9 mouse cellular contexts compared by ENCODE assay signal in genomic region chr2:38826189-38826588, GRCm38 (mm10).
A peak's percentile ranks its signal among the peaks of the same experiment; 100 is the strongest.
DNase-seq lines count a peak whose midpoint lies in the region; ATAC-seq and TF ChIP-seq lines count a peak whose summit lies in the region.
"Had no signal": no experiment of that assay in that cellular context is flagged by ENCODE, and none has a peak within 500 bp of the region (broad histone marks: within the 10 kb centered on the region; RNA-seq: fewer than 3 reads in every experiment).

No protein-coding gene starts in this region.

- DNase-seq in forebrain, embryonic 10.5 days (ENCODE audit: extremely low spot score, low spot score), result no peak
- no peak for DNase-seq in forebrain, embryonic 11.5 days (ENCODE audit: low spot score)
- no peak for DNase-seq in urinary bladder, postnatal 36 days (ENCODE audit: low spot score in 2 of 2)
- no peak for DNase-seq in gastrocnemius, postnatal 36 days
- DNase-seq in thymus, postnatal 10 days (ENCODE audit: low spot score in 2 of 2), result no peak

- H3K4me3 ChIP-seq in forebrain, embryonic 10.5 days, result peak overlapping the region; percentile 64
- no peak overlapping the region for H3K4me3 ChIP-seq in forebrain, embryonic 16.5 days (replicated peaks; ENCODE audit: low read length)
- H3K4me3 ChIP-seq in C2C12 (ENCODE audit: insufficient read depth, poor library complexity, severe bottlenecking), result no peak overlapping the region
- H3K4me3 ChIP-seq in forebrain, embryonic 11.5 days (ENCODE audit: low read depth, low read length), result no peak overlapping the region; the same call in 1 of the 2 replicates

- H3K9me3 ChIP-seq in forebrain, embryonic 10.5 days, result no peaks in the 10 kb centered on the region
- no peaks in the 10 kb centered on the region for H3K9me3 ChIP-seq in forebrain, embryonic 16.5 days (ENCODE audit: control insufficient read depth, low read length)
- no peaks in the 10 kb centered on the region for H3K9me3 ChIP-seq in forebrain, embryonic 11.5 days (ENCODE audit: control insufficient read depth, low read length)
- H3K9me3 ChIP-seq: heart, embryonic 15.5 days had no signal

- no peak overlapping the region for H3K9ac ChIP-seq in forebrain, embryonic 16.5 days (replicated peaks; ENCODE audit: low read depth, low read length)
- H3K9ac ChIP-seq in forebrain, embryonic 11.5 days (ENCODE audit: low read length), result no peak overlapping the region

- peaks cover 43% of the 10 kb centered on the region for H3K79me2 ChIP-seq in C2C12 (ENCODE audit: control insufficient read depth, insufficient read depth)

- peaks cover 14% of the 10 kb centered on the region for H3K79me3 ChIP-seq in C2C12 (ENCODE audit: low read depth)

- TF ChIP-seq CTCF in C2C12 (IDR thresholded peaks at IDR 0.05; ENCODE audit: control insufficient read depth, insufficient read depth, insufficient read length), result no peak

- intact Hi-C loops in gastrocnemius, postnatal 36 days (cut with DNase I), result no loop called here

- ATAC-seq in forebrain, embryonic 16.5 days, result no peak
- no peak for ATAC-seq in forebrain, embryonic 11.5 days (replicated peaks; ENCODE audit: low FRiP score)
- ATAC-seq in megakaryocyte progenitor cell, adult 5-6 weeks (replicated peaks; ENCODE audit: poor library complexity), result peak; percentile 40

- peak overlapping the region; percentile 97 for H3K27ac ChIP-seq in forebrain, embryonic 10.5 days
- H3K27ac ChIP-seq in forebrain, embryonic 16.5 days (ENCODE audit: low read length), result no peak overlapping the region
- no peak overlapping the region for H3K27ac ChIP-seq in forebrain, embryonic 11.5 days (ENCODE audit: low read depth, low read length)

- no peak overlapping the region for H3K4me2 ChIP-seq in forebrain, embryonic 16.5 days (ENCODE audit: low read length)
- H3K4me2 ChIP-seq in forebrain, embryonic 11.5 days (ENCODE audit: low read depth, low read length, severe bottlenecking), result peak overlapping the region; percentile 24; the same call in 1 of the 2 replicates

- H3K36me3 ChIP-seq in forebrain, embryonic 10.5 days (replicated peaks), result peaks cover 30% of the 10 kb centered on the region
- no peaks in the 10 kb centered on the region for H3K36me3 ChIP-seq in forebrain, embryonic 16.5 days (ENCODE audit: control insufficient read depth, insufficient read depth)
- H3K36me3 ChIP-seq in C2C12 (ENCODE audit: control insufficient read depth, insufficient read depth), result no peaks in the 10 kb centered on the region
- H3K36me3 ChIP-seq in forebrain, embryonic 11.5 days (ENCODE audit: control insufficient read depth, insufficient read depth, low read length), result no peaks in the 10 kb centered on the region; the same call in 1 of the 2 replicates
- H3K36me3 ChIP-seq: heart, embryonic 15.5 days had no signal

- H3ac ChIP-seq in C2C12 (ENCODE audit: control insufficient read depth, insufficient read length, low read depth), result no peak overlapping the region

- no peaks in the 10 kb centered on the region for H3K27me3 ChIP-seq in forebrain, embryonic 10.5 days (ENCODE audit: poor library complexity, severe bottlenecking)
- H3K27me3 ChIP-seq in forebrain, embryonic 16.5 days (replicated peaks; ENCODE audit: control insufficient read depth, insufficient read depth, low read length), result no peaks in the 10 kb centered on the region
- H3K27me3 ChIP-seq in C2C12 (ENCODE audit: control insufficient read depth, insufficient read depth, insufficient read length), result no peaks in the 10 kb centered on the region
- no peaks in the 10 kb centered on the region for H3K27me3 ChIP-seq in forebrain, embryonic 11.5 days (ENCODE audit: control insufficient read depth, insufficient read depth, low read length)
- H3K27me3 ChIP-seq: heart, embryonic 15.5 days had no signal

- H3K4me1 ChIP-seq in forebrain, embryonic 10.5 days, result peaks cover 40% of the 10 kb centered on the region
- H3K4me1 ChIP-seq in forebrain, embryonic 16.5 days (replicated peaks; ENCODE audit: control insufficient read depth, insufficient read depth, low read length), result peaks cover 11% of the 10 kb centered on the region
- no peaks in the 10 kb centered on the region; the same call in 1 of the 2 replicates for H3K4me1 ChIP-seq in forebrain, embryonic 11.5 days (replicated peaks; ENCODE audit: control insufficient read depth, insufficient read depth, low read length)

TF ChIP-seq in C2C12, 6 proteins besides CTCF, POLR2A, EP300 and RAD21:
- TF ChIP-seq CEBPB (IDR thresholded peaks at IDR 0.05; ENCODE audit: low read depth), result no peak
- peak; percentile 3 for TF ChIP-seq FOSL1 (IDR thresholded peaks at IDR 0.05; ENCODE audit: insufficient read depth, low read length, poor library complexity, severe bottlenecking)
